Comparison of ENCODE assay signal across 8 mouse cellular contexts in the genomic region with DNA sequence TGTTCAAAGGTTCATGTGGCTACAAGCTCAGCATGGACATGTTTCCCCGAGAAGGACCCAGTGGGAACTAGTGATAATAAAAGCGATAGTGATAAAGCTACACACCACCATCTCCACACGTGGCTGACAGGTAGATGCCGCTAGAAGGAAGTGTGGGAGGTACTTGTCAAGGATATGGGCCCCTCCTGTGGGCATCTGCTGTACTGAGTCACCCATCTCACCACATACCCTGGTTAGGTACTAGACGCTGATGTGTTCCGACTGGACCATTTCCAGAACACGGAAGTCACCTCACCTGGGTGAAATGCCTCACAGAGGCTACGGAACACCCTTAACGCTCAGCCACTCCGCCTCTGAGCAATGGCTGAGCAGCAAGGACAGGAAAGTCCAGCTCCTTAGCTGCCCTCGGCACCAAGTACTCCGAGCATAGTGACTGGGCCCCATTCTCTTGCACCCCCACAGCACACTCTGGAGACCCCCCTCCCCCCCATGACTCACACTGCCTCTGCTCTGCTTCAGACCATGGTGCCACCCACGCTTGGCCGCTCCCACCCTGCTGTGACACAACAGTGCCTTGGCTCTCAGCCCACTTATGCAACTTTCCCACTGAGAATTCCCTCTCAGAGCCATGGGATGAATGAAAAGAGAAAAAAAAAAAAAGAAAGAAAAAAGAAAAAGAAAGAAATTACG. TPM values are rescaled to one million over a fixed set of nuclear protein-coding genes. Genes with fewer than 3 reads are reported as not detected.
DNase-seq lines count a peak whose midpoint lies in the region; ATAC-seq lines count a peak whose summit lies in the region.

No protein-coding gene starts in this region.

- H3K4me1 ChIP-seq in kidney, embryonic 15.5 days, result peaks cover 3% of the 10 kb centered on the region; the same call in 1 of the 2 replicates

- ATAC-seq in kidney, embryonic 15.5 days (replicated peaks; ENCODE audit: low FRiP score), result 0 out of 2 replicates have a peak, but pooled peaks have one; percentile 41

- no peak for DNase-seq in kidney, adult 11 months
- peak; percentile 75 to 91 for DNase-seq in adrenal gland, adult (ENCODE audit: inconsistent age in 2 of 2, low spot score in 1 of 2)
- DNase-seq in frontal cortex, postnatal 36 days (ENCODE audit: low spot score in 2 of 2), result peak; percentile 80 to 84
- peak; percentile 31 to 56 for DNase-seq in kidney, postnatal 4 days
- DNase-seq in lung, postnatal 10 days, result peak; percentile 90
- DNase-seq in embryo, embryonic 10.5 days (ENCODE audit: low spot score), result no peak
- DNase-seq in yolk sac, embryonic 10.5 days (ENCODE audit: low spot score), result no peak

- H3K36me3 ChIP-seq in kidney, embryonic 15.5 days, result peaks cover 23% of the 10 kb centered on the region; the same call in 1 of the 2 replicates

- H3K9me3 ChIP-seq in kidney, embryonic 15.5 days (replicated peaks), result no peaks in the 10 kb centered on the region

- H3K27ac ChIP-seq in kidney, embryonic 15.5 days, result no peak overlapping the region

- no peak overlapping the region for H3K4me3 ChIP-seq in kidney, embryonic 15.5 days (replicated peaks)

- WGBS in kidney, embryonic 15.5 days, result 83% methylated on average over 15 of the region's 15 CpGs

- no peaks in the 10 kb centered on the region for H3K27me3 ChIP-seq in kidney, embryonic 15.5 days

- no peak overlapping the region for H3K9ac ChIP-seq in kidney, embryonic 15.5 days

- H3K4me2 ChIP-seq in kidney, embryonic 15.5 days, result no peak overlapping the region

RNA-seq across cellular contexts. Expression of a gene that starts 18.4 kb away (rescaled TPM):
- 0.04 TPM in 1 of 2 replicates, not detected in the other for polyA plus RNA-seq in kidney, embryonic 15.5 days (2015; fragmentation: Nextera tagmentation; extraction: Ambion mirVana)

Comparison
In these comparisons a context has a peak if more than half of its experiments do, and no peak if none do; other contexts are left out.
1. DNase-seq: peak in adrenal gland, adult (2 of 2), frontal cortex, postnatal 36 days (2 of 2), kidney, postnatal 4 days (2 of 2) and lung, postnatal 10 days (single experiment); none in kidney, adult 11 months (single experiment), embryo, embryonic 10.5 days (single experiment) and yolk sac, embryonic 10.5 days (single experiment).